Mouse (Mus musculus) bone marrow macrophage, adult 2 months (primary cell): ENCODE measurements around the gene Gm20388.

Source experiments
- CTCF ChIP-seq: IDR thresholded peaks from 2 replicates; pipeline ENCODE4 v1.5.1; 2012; ENCODE audit warnings: low read depth, mild to moderate bottlenecking, low read length, moderate library complexity
- POLR2A ChIP-seq: IDR thresholded peaks from 2 replicates; pipeline ENCODE4 v1.6.1; 2012; ENCODE audit warnings: mild to moderate bottlenecking, low read depth, low read length, borderline replicate concordance

- TF ChIP-seq POLR2A (no peak), CTCF (no peak)
These were observed 765.1 kb downstream of the Gm20388 start for GRCm38 (mm10) chr8:120675718-120676117.
